Mouse (Mus musculus): ENCODE measurements at regions not wholly inside any gene's neighbourhood (a gene's known extent, or its start where the extent isn't known, plus 50 kb on each side); places are given as distances from the start of the nearest gene placed in this dataset.

- no peak for DNase-seq (ENCODE audit: low spot score in 2 of 2)
- intact Hi-C loops (cut with DNase I): no loop called here
Measured at GRCm38 (mm10) chr10:98257980-98258707, 531.6 kb upstream of the C030005K15Rik start.

DNA sequence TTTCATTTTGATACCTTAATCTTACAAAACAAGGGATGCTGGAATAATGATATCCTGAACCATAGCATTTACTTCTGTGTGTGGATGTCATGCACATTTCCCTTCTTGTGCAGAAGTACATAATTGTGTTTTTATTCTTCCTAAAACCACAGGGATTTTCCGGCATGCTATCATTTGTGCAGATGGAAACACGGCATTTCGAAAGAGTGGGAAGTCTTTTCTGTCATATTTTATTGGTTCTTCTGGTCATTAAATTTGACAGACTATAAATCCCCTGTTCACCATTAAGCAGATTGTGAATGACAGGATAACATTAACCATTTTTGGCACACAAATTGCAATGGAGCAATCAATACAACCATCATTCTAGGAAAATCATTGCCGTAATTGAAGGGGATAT, 532.7 kb upstream of the C030005K15Rik start:
- no peak for DNase-seq (ENCODE audit: low spot score in 2 of 2)
- intact Hi-C loops (cut with DNase I): no loop called here

GRCm38 (mm10) chr10:98268511-98268910, 542.0 kb upstream of the C030005K15Rik start:
- DNase-seq (ENCODE audit: low spot score in 2 of 2): no peak
- intact Hi-C loops (cut with DNase I): no loop called here

DNA sequence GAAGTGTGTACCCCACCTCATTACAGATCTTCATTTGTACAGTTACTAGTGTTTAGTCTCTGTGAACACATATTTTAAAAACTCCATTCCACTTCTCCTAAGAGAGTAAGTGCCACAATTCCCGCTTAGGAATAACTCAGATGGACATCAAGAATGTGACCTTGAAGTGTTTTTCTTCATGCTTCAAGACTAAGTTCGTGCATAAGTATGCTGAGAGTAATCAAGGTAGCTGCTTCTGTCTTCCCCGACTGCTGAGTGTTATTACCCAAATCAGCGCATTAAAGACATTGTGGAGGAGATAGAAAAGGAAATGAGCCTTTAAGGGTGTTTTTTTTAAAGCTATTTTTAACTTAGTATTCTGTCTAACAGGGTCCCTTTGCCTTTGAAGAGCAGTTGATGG, 565.1 kb upstream of the C030005K15Rik start:
- no peak for DNase-seq (ENCODE audit: low spot score in 2 of 2)
- intact Hi-C loops (cut with DNase I): no loop called here

DNA sequence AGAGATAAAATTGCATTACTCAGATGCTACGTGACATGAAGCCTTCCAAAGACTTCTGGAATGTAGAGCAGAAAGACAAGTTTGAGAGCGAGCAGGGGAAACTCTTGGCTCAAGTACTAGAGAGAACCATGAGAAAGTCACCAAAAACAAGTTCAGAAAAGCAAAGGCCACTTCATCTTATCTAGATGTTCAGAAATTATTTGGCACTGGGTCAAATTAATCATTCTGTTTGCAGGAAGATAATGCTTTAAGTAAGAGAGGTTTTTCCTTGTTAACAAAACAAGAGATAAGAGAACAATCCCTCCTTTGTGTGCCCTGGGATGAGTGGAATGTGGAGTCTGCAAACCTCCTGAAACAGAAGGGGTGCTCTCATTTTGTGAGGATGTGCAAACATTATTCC, 565.6 kb upstream of the C030005K15Rik start:
- intact Hi-C loops (cut with DNase I): no loop called here
- DNase-seq (ENCODE audit: low spot score in 2 of 2): no peak

DNA sequence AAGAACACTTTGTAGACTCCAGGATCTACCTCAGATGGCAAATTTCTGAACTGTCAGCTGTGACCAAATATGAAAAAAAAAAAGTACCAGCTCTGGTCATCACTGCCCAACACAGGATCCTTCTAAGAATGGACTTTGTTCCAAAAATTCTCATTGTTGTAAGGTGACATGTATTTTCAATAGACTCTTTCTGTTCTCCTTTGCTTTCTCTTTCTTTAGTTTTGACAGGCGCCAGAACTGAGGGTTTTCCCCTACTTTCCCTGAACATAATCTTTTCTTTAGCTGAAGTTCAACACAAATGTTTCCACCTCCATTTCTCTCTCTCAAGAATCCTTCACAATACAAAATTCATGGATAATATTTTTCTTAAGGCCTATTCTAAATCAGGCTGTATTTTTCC, 579.1 kb upstream of the C030005K15Rik start:
- no peak for DNase-seq (ENCODE audit: low spot score in 2 of 2)
- intact Hi-C loops (cut with DNase I): no loop called here

DNA sequence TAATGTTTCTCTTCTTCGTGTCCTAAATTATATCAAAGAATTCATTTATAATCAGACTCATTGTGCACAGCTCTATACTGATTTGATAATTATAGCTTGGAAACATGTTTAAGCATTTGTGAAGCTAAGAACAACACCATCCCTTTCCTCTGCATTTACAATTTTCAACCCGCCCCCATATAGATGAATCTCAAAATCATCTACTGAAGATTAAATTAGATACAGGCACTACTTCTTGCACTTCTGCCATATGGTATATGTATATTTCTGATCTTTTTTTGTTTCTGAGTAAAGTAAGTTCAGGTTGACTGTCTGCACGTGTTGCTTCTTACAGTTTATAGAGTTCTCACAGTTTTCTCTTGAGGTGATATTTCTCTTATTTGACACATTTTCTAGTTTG, 583.1 kb upstream of the C030005K15Rik start:
- DNase-seq (ENCODE audit: low spot score in 2 of 2): peak in 1 of 2 experiments; percentile 12
- intact Hi-C loops (cut with DNase I): no loop called here

DNA sequence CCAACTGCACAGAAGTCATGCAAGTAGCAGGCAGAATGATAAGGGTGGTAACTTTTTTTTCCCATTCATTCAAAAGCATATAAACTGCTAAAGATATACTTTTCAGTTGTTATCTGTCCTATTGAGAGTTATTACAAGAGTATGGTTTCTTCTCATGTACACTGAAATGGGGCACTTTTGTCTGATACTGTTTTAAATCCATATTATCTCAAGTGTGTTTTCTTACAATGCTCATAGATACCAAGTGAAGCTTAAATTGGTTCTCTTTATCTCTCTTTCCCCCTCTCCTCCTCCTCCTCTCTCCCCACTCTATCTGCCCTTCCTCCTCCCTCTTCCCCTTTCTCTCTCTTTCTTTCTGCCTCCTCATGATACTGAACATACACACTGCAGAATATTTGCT, 584.8 kb upstream of the C030005K15Rik start:
- intact Hi-C loops (cut with DNase I): no loop called here
- no peak for DNase-seq (ENCODE audit: low spot score in 2 of 2)

GRCm38 (mm10) chr10:98318416-98318815, 591.9 kb upstream of the C030005K15Rik start:
- intact Hi-C loops (cut with DNase I): no loop called here
- no peak for DNase-seq (ENCODE audit: low spot score in 2 of 2)

- no peak for DNase-seq (ENCODE audit: low spot score in 2 of 2)
- intact Hi-C loops (cut with DNase I): no loop called here
Measured at GRCm38 (mm10) chr10:98323846-98324245, 590.4 kb upstream of the Atp2b1 start.

DNA sequence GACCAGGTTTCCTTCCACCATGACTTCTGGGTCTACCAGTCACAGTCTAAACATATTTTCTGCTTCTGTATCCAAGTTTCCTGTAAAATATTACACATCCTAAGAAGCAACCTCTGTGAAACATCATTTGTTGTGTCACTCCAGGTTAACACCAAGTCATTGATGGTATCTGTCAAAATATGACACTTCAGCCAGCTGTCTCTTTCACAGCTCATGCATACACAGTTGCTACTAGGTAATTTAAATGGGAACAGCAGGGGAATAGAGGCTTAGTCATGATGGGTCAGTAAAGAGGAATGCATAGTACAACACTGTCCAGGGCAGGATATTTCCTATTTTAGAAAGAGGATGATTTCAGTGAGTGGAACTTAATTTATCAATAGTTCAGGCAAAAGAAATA, 589.6 kb upstream of the Atp2b1 start:
- DNase-seq (ENCODE audit: low spot score in 2 of 2): no peak
- intact Hi-C loops (cut with DNase I): no loop called here

DNA sequence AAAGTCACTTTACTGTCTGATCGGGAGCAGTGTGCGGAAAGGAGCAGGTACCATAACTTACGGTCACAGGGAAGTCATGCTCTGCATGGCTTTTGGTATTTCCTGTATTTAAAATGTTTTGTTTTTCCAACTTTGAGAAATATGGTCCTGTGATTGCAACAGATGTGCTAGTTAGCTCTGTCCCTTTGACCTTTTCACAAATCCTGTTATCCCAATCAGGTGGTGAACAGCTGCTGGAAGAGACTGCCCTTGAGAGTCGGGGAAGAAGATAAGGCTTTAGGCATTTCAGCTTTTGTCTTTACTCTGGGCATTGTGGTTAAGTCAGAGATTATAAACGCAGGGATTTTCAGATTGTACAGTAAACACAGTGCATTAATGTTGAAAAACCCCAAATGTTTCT, 588.5 kb upstream of the Atp2b1 start:
- intact Hi-C loops (cut with DNase I): no loop called here
- DNase-seq (ENCODE audit: low spot score in 2 of 2): no peak

DNA sequence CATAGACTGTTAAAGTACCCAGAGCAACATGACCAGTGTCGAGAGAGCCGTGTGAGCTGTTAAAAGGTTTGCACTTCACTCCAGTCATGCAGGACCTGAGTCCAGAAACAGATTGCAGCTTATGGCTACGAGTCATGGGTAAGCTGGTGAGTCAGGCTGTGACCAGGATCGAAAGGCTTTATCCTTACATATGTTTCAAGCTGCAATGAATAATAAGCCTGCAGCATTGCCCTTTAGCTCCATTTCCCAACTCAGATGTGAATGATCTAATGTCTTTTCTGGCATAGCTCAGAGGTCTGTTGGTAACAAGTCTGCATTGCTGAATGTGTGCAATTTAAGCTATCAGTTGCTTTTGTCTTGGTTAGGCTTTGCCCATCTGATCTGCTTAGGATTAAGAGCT, 581.5 kb upstream of the Atp2b1 start:
- no peak for DNase-seq (ENCODE audit: low spot score in 2 of 2)
- intact Hi-C loops (cut with DNase I): no loop called here

- intact Hi-C loops (cut with DNase I): no loop called here
- no peak for DNase-seq (ENCODE audit: low spot score in 2 of 2)
Measured at GRCm38 (mm10) chr10:98333411-98334067, 580.7 kb upstream of the Atp2b1 start.

- DNase-seq (ENCODE audit: low spot score in 2 of 2): no peak
- intact Hi-C loops (cut with DNase I): no loop called here
Measured at GRCm38 (mm10) chr10:98343827-98344226, 570.4 kb upstream of the Atp2b1 start.

DNA sequence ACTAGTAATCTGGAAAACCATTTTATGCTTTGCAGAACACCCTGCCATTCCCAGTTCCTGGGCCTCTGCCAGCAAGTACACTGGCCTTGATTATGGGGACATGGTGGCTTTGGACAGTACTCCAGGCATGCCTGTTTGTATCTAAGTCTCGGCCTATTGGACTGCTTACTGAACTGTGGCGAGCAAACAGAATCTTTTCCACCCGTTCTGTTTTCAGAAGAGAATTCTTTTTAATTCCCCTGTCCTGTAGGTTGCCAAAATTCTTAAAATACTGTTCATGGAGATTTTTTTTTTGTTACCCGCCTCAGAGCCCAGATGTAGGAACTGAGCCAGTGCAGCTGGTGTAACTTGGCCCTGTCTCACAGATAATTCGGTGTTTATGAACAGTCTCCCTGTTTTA, 564.7 kb upstream of the Atp2b1 start:
- intact Hi-C loops (cut with DNase I): no loop called here
- peak; percentile 30 to 40 for DNase-seq (ENCODE audit: low spot score in 2 of 2)

DNA sequence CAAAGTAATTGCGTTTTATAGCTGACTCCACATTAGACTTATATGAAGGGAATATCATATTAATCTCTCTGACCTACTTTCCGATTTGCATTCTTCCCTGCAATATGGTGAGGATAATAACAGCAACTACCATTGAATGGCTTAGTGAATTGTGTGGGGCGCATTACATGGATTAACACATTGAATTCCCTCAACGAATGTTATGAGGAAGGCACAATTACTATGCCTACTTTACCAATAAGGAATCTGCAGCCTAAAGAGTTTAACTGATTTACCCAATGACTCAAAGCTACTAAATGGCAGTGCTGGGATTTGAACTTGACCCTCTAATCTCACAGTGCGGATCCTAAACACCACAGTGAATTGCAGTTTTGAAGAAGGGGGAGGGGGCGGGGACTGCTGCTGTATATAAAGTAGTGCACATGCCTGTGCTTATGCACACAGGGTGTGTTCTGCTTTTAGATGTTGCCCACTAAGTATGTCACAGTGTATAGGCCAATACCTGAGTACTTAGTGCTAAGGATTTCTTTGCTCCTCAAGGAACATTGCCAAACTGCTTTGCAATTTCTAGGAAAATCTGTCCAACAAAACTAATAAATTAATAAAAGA, 563.8 kb upstream of the Atp2b1 start:
- DNase-seq (ENCODE audit: low spot score in 2 of 2): no peak
- intact Hi-C loops (cut with DNase I): no loop called here

GRCm38 (mm10) chr10:98352061-98352460, 562.1 kb upstream of the Atp2b1 start:
- DNase-seq (ENCODE audit: low spot score in 2 of 2): no peak
- intact Hi-C loops (cut with DNase I): no loop called here

DNA sequence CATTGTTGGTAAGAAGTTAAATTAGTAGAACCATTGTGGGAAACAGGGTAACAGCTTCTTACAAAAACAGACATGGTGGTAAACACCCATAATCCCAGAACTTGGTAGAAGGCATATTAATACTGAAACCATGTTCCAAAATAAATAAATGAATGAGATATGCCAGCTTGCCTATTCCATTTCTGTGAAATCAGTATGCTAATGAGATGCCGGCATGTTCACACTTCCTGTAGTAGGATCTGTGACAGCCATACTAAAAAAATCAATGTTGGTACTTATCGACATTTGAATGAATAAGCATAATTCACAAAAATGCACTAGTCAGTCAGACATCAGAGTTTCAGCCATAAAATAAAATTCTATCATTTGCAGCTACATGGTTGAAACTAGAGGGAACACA, 559.7 kb upstream of the Atp2b1 start:
- DNase-seq (ENCODE audit: low spot score in 2 of 2): no peak
- intact Hi-C loops (cut with DNase I): no loop called here

GRCm38 (mm10) chr10:98364604-98365003, 549.6 kb upstream of the Atp2b1 start:
- intact Hi-C loops (cut with DNase I): no loop called here
- peak in 1 of 2 experiments; percentile 4 for DNase-seq (ENCODE audit: low spot score in 2 of 2)

GRCm38 (mm10) chr10:98372561-98372960, 541.6 kb upstream of the Atp2b1 start:
- intact Hi-C loops (cut with DNase I): no loop called here
- no peak for DNase-seq (ENCODE audit: low spot score in 2 of 2)
